Mouse (Mus musculus) v-Abl transformed pro-B cells (cell line): ENCODE measurements around the gene Rsrc2.

ENCODE experiments used
- in situ Hi-C, 2 experiments: fragments of 400-800 bp; cut with MboI; formaldehyde crosslinking; loops; one replicate each; pipeline ENCODE4 v1.15.1; 2025; ENCODE audit not compliant: unreplicated experiment in 2 of 2

Gene Rsrc2

DNA sequence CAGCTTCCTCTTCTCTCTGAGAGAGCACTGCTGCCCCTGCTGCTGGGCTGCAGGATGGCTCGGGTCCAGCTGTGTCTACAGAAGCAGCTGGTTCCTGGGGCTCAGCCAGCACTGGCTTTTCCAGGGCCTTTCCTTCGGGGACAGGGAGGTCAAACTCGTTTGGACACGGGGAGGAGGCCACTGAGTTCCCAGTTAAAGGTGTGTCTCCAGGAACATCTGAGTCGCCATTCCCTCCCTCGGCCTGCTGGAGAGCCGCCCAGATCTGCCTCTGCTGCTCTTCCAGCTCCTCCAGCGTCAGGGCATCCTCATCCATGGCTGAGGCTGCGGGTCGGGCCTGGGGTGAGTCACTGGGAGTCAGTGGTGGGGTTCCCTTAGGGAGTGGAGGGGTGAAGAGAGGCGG, 48.6 kb downstream of the Rsrc2 start:
- in situ Hi-C loops: loop anchor here (5.0 to 25.0 kb wide), 2 partner anchors 73 to 212 kb away; partner anchors contain the start of gene Denr (in 1 of the 2)

GRCm38 (mm10) chr5:123699198-123699597, 50.0 kb downstream of the Rsrc2 start:
- in situ Hi-C loops: loop anchor here in 1 of 2 experiments (5.0 kb wide), 1 partner anchor 72 kb away; no protein-coding TSS in a partner anchor

DNA sequence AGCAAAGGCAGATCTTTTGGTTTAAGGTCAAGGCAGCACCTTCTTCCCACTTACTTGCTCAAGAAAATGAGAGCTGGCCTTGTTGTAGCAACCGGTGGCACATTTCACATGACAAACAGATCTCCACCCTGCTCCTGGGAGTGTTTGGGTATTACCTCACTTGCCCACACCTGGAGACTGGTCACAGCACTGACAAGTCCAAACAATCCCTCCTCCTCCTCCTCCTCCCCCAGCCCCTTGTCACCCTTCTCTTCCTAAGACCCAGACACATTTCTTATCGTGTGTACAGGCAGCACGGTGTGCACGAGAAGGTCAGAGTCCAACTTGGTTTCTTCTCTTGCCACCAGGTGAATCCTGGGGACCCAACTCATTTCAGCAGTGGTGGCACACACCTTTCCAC, 52.3 kb downstream of the Rsrc2 start:
- in situ Hi-C loops: loop anchor here in 1 of 2 experiments (5.0 kb wide), 1 partner anchor 70 kb away; no protein-coding TSS in a partner anchor

- in situ Hi-C loops: loop anchor here in 1 of 2 experiments (5.0 kb wide), 1 partner anchor 69 kb away; no protein-coding TSS in a partner anchor
These were observed 53.0 kb downstream of the Rsrc2 start for GRCm38 (mm10) chr5:123696244-123696643.

- in situ Hi-C loops: no loop called here
These were observed 54.7 kb downstream of the Rsrc2 start for GRCm38 (mm10) chr5:123694468-123694867.

DNA sequence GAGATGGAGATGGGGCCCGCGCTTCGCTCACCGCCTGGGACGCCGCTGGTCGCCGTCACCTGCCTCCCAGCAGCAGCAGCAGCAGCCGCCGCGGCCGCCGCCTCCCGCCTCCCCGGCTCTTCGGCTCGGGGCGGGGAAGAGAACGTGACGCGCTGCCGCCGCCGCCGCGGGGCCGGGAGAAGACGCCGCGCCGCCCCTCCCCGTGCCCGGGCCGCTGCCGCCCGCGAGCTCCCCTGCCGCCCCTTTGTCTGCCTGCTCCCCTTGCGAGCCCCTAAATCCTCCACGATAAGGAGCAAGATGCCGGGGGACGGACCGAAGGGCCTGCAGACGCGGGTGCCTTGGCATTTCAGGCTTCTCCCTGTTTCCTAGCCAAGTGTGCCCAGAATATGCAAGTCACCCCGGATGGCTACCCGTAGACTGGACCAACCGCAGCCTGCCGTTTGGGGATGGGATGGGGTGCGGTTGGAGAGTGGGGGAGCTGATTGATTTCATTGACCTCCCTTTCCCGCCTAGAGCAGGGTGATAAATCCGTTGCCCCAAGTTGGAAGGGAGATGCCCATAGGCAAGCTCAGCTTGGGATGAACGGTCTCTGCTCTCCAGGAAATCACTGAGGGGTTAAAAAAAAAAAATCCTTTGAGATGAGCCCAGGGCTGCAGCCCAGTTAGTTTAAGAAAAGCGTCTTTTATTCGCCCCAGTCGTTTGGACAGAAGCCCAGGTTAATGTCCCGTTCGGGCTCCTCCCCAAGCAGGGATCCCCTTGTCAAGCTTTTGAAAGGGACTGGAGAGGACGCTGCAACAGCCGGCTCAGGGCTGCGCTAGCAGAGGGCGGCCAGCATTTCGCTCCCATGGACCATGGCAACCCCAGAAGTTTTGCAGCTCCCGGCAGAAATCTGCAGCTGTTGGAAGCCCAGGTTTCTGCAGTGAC, 64.7 kb downstream of the Rsrc2 start, which contains the start of gene Clip1:
Gene Clip1 (minus strand): TSS at position 398 of the 924 bp plus-strand sequence.
- in situ Hi-C loops: no loop called here

GRCm38 (mm10) chr5:123683377-123684220, 65.6 kb downstream of the Rsrc2 start:
- in situ Hi-C loops: no loop called here

DNA sequence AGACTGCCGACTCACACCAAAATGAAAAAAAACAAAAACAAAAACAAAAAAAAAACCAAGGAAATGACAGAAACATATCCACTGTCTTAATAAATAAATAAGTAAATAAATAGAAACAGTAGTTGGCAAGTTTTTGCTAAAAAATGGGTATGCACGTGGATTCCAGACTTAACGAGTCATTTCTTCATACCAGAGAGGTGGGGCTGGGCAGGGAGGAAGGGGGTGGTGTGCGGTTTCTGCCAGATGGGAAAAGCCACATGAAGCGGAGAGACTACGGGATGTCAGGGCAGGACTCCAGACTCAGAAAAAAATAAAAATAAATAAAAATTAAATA, 66.2 kb downstream of the Rsrc2 start:
- in situ Hi-C loops: no loop called here

GRCm38 (mm10) chr5:123682372-123682771, 66.8 kb downstream of the Rsrc2 start:
- in situ Hi-C loops: no loop called here

GRCm38 (mm10) chr5:123679546-123680263, 69.5 kb downstream of the Rsrc2 start:
- in situ Hi-C loops: no loop called here

DNA sequence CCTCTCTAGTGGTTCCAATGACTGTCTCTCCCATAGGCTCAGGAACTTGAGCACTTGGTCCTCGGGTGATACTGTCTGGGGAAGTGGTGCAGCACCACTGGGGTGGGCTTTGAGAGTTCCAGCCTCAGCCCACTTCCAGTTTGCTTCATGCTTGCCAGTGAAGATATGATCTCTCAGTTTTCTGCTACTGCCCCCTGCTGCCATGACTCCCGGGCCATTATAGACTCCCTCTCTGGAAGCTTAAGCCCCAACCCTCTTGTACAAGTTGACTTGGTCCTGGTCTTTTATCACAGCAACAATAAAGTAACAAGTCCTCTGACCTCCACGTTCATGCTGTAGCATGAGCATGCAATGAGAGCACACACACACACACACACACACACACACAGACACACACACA, 70.1 kb downstream of the Rsrc2 start:
- in situ Hi-C loops: no loop called here
